Mouse (Mus musculus): ENCODE measurements at regions not wholly inside any gene's neighbourhood (a gene's known extent, or its start where the extent isn't known, plus 50 kb on each side); places are given as distances from the start of the nearest gene placed in this dataset.

GRCm38 (mm10) chr11:31810011-31810786 is 61.8 kb upstream of the Cpeb4 start:
- WGBS: 49% methylated on average over 7 of the region's 7 CpGs
- no peaks in the 10 kb centered on the region for H3K27me3 ChIP-seq
- no peak for ATAC-seq (replicated peaks; ENCODE audit: insufficient number of reproducible peaks, insufficient read depth, low FRiP score, low read depth)
- H3K4me2 ChIP-seq: no peak overlapping the region
- H3K27ac ChIP-seq: no peak overlapping the region
- H3K9me3 ChIP-seq (replicated peaks): no peaks in the 10 kb centered on the region
- no peak overlapping the region for H3K9ac ChIP-seq
- H3K4me3 ChIP-seq: no peak overlapping the region
- no peaks in the 10 kb centered on the region for H3K36me3 ChIP-seq
- peaks cover 29% of the 10 kb centered on the region for H3K4me1 ChIP-seq (replicated peaks)

GRCm38 (mm10) chr11:31812215-31812614 is 59.8 kb upstream of the Cpeb4 start:
- Histone ChIP-seq H3K27me3 (no peaks in the 10 kb centered on the region), H3K4me3 (no peak overlapping the region), H3K4me2 (0 out of 2 replicates have a peak overlapping the region, but pooled peaks have one; percentile 9), H3K9me3 (replicated peaks) (no peaks in the 10 kb centered on the region), H3K36me3 (no peaks in the 10 kb centered on the region), H3K9ac (no peak overlapping the region), H3K27ac (0 out of 2 replicates have a peak overlapping the region, but pooled peaks have one; percentile 21), H3K4me1 (replicated peaks) (peaks cover 27% of the 10 kb centered on the region)
- WGBS: 20% methylated on average over 9 of the region's 9 CpGs
- peak; percentile 54 for ATAC-seq (replicated peaks; ENCODE audit: insufficient number of reproducible peaks, insufficient read depth, low FRiP score, low read depth)

- no peak for ATAC-seq (replicated peaks; ENCODE audit: insufficient number of reproducible peaks, insufficient read depth, low FRiP score, low read depth)
- peaks cover 15% of the 10 kb centered on the region for H3K4me1 ChIP-seq (replicated peaks)
- no peak overlapping the region for H3K27ac ChIP-seq
- WGBS: 66% methylated on average over 4 of the region's 4 CpGs
- no peaks in the 10 kb centered on the region for H3K9me3 ChIP-seq (replicated peaks)
- no peak overlapping the region for H3K4me2 ChIP-seq
- no peaks in the 10 kb centered on the region for H3K27me3 ChIP-seq
- no peak overlapping the region for H3K9ac ChIP-seq
- H3K36me3 ChIP-seq: no peaks in the 10 kb centered on the region
- no peak overlapping the region for H3K4me3 ChIP-seq
Observed at GRCm38 (mm10) chr11:31814616-31815015, 57.4 kb upstream of the Cpeb4 start.

- H3K27me3 ChIP-seq: no peaks in the 10 kb centered on the region
- no peak overlapping the region for H3K9ac ChIP-seq
- no peak for ATAC-seq (replicated peaks; ENCODE audit: insufficient number of reproducible peaks, insufficient read depth, low FRiP score, low read depth)
- no peak overlapping the region for H3K27ac ChIP-seq
- H3K4me1 ChIP-seq (replicated peaks): peaks cover 9% of the 10 kb centered on the region
- 79% methylated on average over 12 of the region's 12 CpGs for WGBS
- no peaks in the 10 kb centered on the region for H3K9me3 ChIP-seq (replicated peaks)
- no peaks in the 10 kb centered on the region for H3K36me3 ChIP-seq
- no peak overlapping the region for H3K4me2 ChIP-seq
- no peak overlapping the region for H3K4me3 ChIP-seq
Observed at GRCm38 (mm10) chr11:31815855-31816488, 56.0 kb upstream of the Cpeb4 start.

GRCm38 (mm10) chr11:31818032-31818431 is 54.0 kb upstream of the Cpeb4 start:
- Histone ChIP-seq H3K27ac (no peak overlapping the region), H3K9me3 (replicated peaks) (no peaks in the 10 kb centered on the region), H3K4me2 (no peak overlapping the region), H3K27me3 (no peaks in the 10 kb centered on the region), H3K4me3 (no peak overlapping the region), H3K4me1 (replicated peaks) (peaks cover 8% of the 10 kb centered on the region), H3K9ac (no peak overlapping the region), H3K36me3 (no peaks in the 10 kb centered on the region)
- no peak for ATAC-seq (replicated peaks; ENCODE audit: insufficient number of reproducible peaks, insufficient read depth, low FRiP score, low read depth)
- WGBS: 76% methylated on average over 7 of the region's 7 CpGs

GRCm38 (mm10) chr11:31819964-31820363 is 52.0 kb upstream of the Cpeb4 start:
- Histone ChIP-seq H3K27ac (no peak overlapping the region), H3K4me3 (no peak overlapping the region), H3K9me3 (replicated peaks) (no peaks in the 10 kb centered on the region), H3K9ac (no peak overlapping the region), H3K4me1 (replicated peaks) (peaks cover 11% of the 10 kb centered on the region), H3K36me3 (no peaks in the 10 kb centered on the region), H3K4me2 (no peak overlapping the region), H3K27me3 (no peaks in the 10 kb centered on the region)
- ATAC-seq (replicated peaks; ENCODE audit: insufficient number of reproducible peaks, insufficient read depth, low FRiP score, low read depth): no peak
- WGBS: 76% methylated on average over 4 of the region's 4 CpGs

- Histone ChIP-seq H3K4me1 (replicated peaks) (peaks cover 11% of the 10 kb centered on the region), H3K36me3 (no peaks in the 10 kb centered on the region), H3K4me3 (no peak overlapping the region), H3K27me3 (no peaks in the 10 kb centered on the region), H3K9me3 (replicated peaks) (no peaks in the 10 kb centered on the region), H3K27ac (no peak overlapping the region), H3K4me2 (no peak overlapping the region), H3K9ac (no peak overlapping the region)
- WGBS: 56% methylated on average over 12 of the region's 12 CpGs
- no peak for ATAC-seq (replicated peaks; ENCODE audit: insufficient number of reproducible peaks, insufficient read depth, low FRiP score, low read depth)
Observed at GRCm38 (mm10) chr11:31821479-31822411, 50.3 kb upstream of the Cpeb4 start.
